Mouse (Mus musculus) forebrain, postnatal 0 days (tissue): ENCODE data around the gene Gas2l1. TPM values are rescaled to one million over a fixed set of nuclear protein-coding genes. Genes with fewer than 3 reads are reported as not detected.

Source experiments
- ATAC-seq: fragments of 200-750 bp; cut with Nextera tagmentation; 2 replicates; pipeline ENCODE4 v1.8.0; 2017; ENCODE audit warnings: mild to moderate bottlenecking, moderate library complexity
- DNase-seq: peaks from one replicate; pipeline ENCODE4 v3.0.0-alpha.2; 2015
- H3K27ac ChIP-seq: fragments of 300-500 bp; sonication (generic); 2 replicates; pipeline ENCODE4 v1.5.1; 2014; ENCODE audit warnings: low read depth, mild to moderate bottlenecking, antibody characterized with exemption, low read length, moderate library complexity, mixed read lengths
- H3K27me3 ChIP-seq: fragments of 300-500 bp; sonication (generic); 2 replicates; pipeline ENCODE4 v1.6.1; 2014; ENCODE audit warnings: mild to moderate bottlenecking, low read length, mixed read lengths; ENCODE audit not compliant: insufficient read depth
- H3K36me3 ChIP-seq: fragments of 300-500 bp; sonication (generic); 2 replicates; pipeline ENCODE4 v1.6.1; 2014; ENCODE audit warnings: mild to moderate bottlenecking, moderate library complexity; ENCODE audit not compliant: insufficient read depth
- H3K4me1 ChIP-seq: fragments of 300-500 bp; sonication (generic); 2 replicates; pipeline ENCODE4 v1.6.1; 2014; ENCODE audit warnings: antibody characterized with exemption; ENCODE audit not compliant: insufficient read depth
- H3K4me2 ChIP-seq: fragments of 300-500 bp; sonication (generic); 2 replicates; pipeline ENCODE4 v1.6.1; 2014; ENCODE audit warnings: low read depth, mild to moderate bottlenecking, moderate library complexity
- H3K4me3 ChIP-seq: fragments of 300-500 bp; sonication (generic); 2 replicates; pipeline ENCODE4 v1.5.1; 2014; ENCODE audit warnings: low read depth, low read length, mixed read lengths
- H3K9ac ChIP-seq: fragments of 300-500 bp; sonication (generic); 2 replicates; pipeline ENCODE4 v1.6.1; 2014; ENCODE audit warnings: mild to moderate bottlenecking
- H3K9me3 ChIP-seq: fragments of 300-500 bp; sonication (generic); 2 replicates; pipeline ENCODE4 v1.6.1; 2016; ENCODE audit warnings: low read length
- CTCF ChIP-seq: sonication (generic); IDR thresholded peaks from 2 replicates; pipeline ENCODE4 v1.5.1; 2016; ENCODE audit warnings: antibody characterized with exemption, control low read depth, low read depth
- WGBS: fragments of 180-500 bp; shearing (Covaris S2); extraction: QIAGEN DNeasy Blood & Tissue Kit; methylation state at CpG from one replicate; pipeline ENCODE4 v1.1.7; 2014; 5-methylcytosine and 5-hydroxymethylcytosine counted together
- polyA plus RNA-seq: library from polyadenylated mRNA; unstranded; fragments of >200 nt; fragmentation: Nextera tagmentation; extraction: Ambion mirVana; gene quantifications from 2 replicates; pipeline ENCODE4 v1.2.1, GENCODE M21; 2015
- total RNA-seq: library from RNA; depleted of rRNA; stranded (reverse); fragments of >200 nt; gene quantifications from 2 replicates; pipeline ENCODE4 v1.2.3, GENCODE M21; 2014

Gene Gas2l1
- total and polyA plus RNA-seq, 2 experiments from 2014 or later, result 23.3 to 25.9 TPM

- H3K36me3 ChIP-seq, result peaks cover 92% of the 10 kb centered on the region
- 79% methylated on average over 7 of the region's 7 CpGs for WGBS
- ATAC-seq, result no peak
Observed at GRCm38 (mm10) chr11:5028228-5028627, 36.9 kb downstream of the Gas2l1 start.

GRCm38 (mm10) chr11:5025108-5025507 lies 40.0 kb downstream of the Gas2l1 start:
- H3K9me3 ChIP-seq, result no peaks in the 10 kb centered on the region
- 94% methylated on average over 1 of the region's 1 CpGs for WGBS
- H3K9ac ChIP-seq, result no peak overlapping the region
- no peak for TF ChIP-seq CTCF
- no peak for ATAC-seq
- H3K27me3 ChIP-seq, result no peaks in the 10 kb centered on the region
- DNase-seq, result no peak
- H3K36me3 ChIP-seq, result peaks cover 77% of the 10 kb centered on the region
- no peak overlapping the region for H3K27ac ChIP-seq
- no peaks in the 10 kb centered on the region for H3K4me1 ChIP-seq
- H3K4me3 ChIP-seq, result no peak overlapping the region
- H3K4me2 ChIP-seq, result no peak overlapping the region

More at GRCm38 (mm10) chr11:5028228-5028627, 36.9 kb downstream of the Gas2l1 start:
- no peaks in the 10 kb centered on the region for H3K4me1 ChIP-seq
- H3K4me2 ChIP-seq, result no peak overlapping the region
- DNase-seq, result no peak
- no peak overlapping the region for H3K4me3 ChIP-seq
- H3K9me3 ChIP-seq, result no peaks in the 10 kb centered on the region
- TF ChIP-seq CTCF, result no peak
- H3K27ac ChIP-seq, result no peak overlapping the region
- H3K9ac ChIP-seq, result no peak overlapping the region
- H3K27me3 ChIP-seq, result no peaks in the 10 kb centered on the region

GRCm38 (mm10) chr11:5017506-5017905 lies 47.6 kb downstream of the Gas2l1 start:
- WGBS, result 65% methylated on average over 6 of the region's 6 CpGs
- H3K9ac ChIP-seq, result no peak overlapping the region
- H3K4me1 ChIP-seq, result no peaks in the 10 kb centered on the region
- no peak overlapping the region for H3K4me3 ChIP-seq
- no peaks in the 10 kb centered on the region for H3K27me3 ChIP-seq
- TF ChIP-seq CTCF, result peak; percentile 61
- peaks cover 75% of the 10 kb centered on the region for H3K36me3 ChIP-seq
- ATAC-seq (no peak), DNase-seq (peak; percentile 27)
- no peak overlapping the region for H3K4me2 ChIP-seq
- H3K27ac ChIP-seq, result no peak overlapping the region
- no peaks in the 10 kb centered on the region for H3K9me3 ChIP-seq

GRCm38 (mm10) chr11:5016286-5016685 lies 48.8 kb downstream of the Gas2l1 start:
- TF ChIP-seq CTCF, result no peak

GRCm38 (mm10) chr11:5015720-5016119 lies 49.4 kb downstream of the Gas2l1 start:
- Histone ChIP-seq H3K4me1 (no peaks in the 10 kb centered on the region), H3K4me3 (no peak overlapping the region), H3K27ac (no peak overlapping the region), H3K9ac (no peak overlapping the region), H3K9me3 (no peaks in the 10 kb centered on the region), H3K36me3 (peaks cover 75% of the 10 kb centered on the region), H3K27me3 (no peaks in the 10 kb centered on the region), H3K4me2 (no peak overlapping the region)
- DNase-seq, result peak; percentile 65
- 40% methylated on average over 2 of the region's 2 CpGs for whole genome bisulfite sequencing
- peak; percentile 72 for TF ChIP-seq CTCF
- ATAC-seq, result peak; percentile 88

More at GRCm38 (mm10) chr11:5016286-5016685, 48.8 kb downstream of the Gas2l1 start:
- Histone ChIP-seq H3K9me3 (no peaks in the 10 kb centered on the region), H3K4me1 (no peaks in the 10 kb centered on the region), H3K36me3 (peaks cover 76% of the 10 kb centered on the region), H3K9ac (no peak overlapping the region), H3K27ac (no peak overlapping the region), H3K4me2 (no peak overlapping the region), H3K27me3 (no peaks in the 10 kb centered on the region), H3K4me3 (no peak overlapping the region)
- WGBS, result 91% methylated on average over 5 of the region's 5 CpGs
- no peak for ATAC-seq
- DNase-seq, result no peak

GRCm38 (mm10) chr11:5012213-5012715 lies 52.9 kb downstream of the Gas2l1 start:
- H3K27ac ChIP-seq, result no peak overlapping the region

GRCm38 (mm10) chr11:5011480-5011879 lies 53.6 kb downstream of the Gas2l1 start:
- WGBS, result 86% methylated on average over 1 of the region's 1 CpGs
- ATAC-seq (no peak), DNase-seq (no peak)
- Histone ChIP-seq H3K4me2 (no peak overlapping the region), H3K36me3 (peaks cover 44% of the 10 kb centered on the region), H3K9me3 (no peaks in the 10 kb centered on the region), H3K27me3 (no peaks in the 10 kb centered on the region), H3K27ac (no peak overlapping the region), H3K9ac (no peak overlapping the region), H3K4me3 (no peak overlapping the region), H3K4me1 (no peaks in the 10 kb centered on the region)
- TF ChIP-seq CTCF, result no peak

More at GRCm38 (mm10) chr11:5012213-5012715, 52.9 kb downstream of the Gas2l1 start:
- ATAC-seq (no peak), DNase-seq (no peak)
- WGBS, result 83% methylated on average over 5 of the region's 5 CpGs
- Histone ChIP-seq H3K4me3 (no peak overlapping the region), H3K9ac (no peak overlapping the region), H3K27me3 (no peaks in the 10 kb centered on the region), H3K36me3 (peaks cover 50% of the 10 kb centered on the region), H3K4me2 (no peak overlapping the region), H3K9me3 (no peaks in the 10 kb centered on the region), H3K4me1 (no peaks in the 10 kb centered on the region)
- TF ChIP-seq CTCF, result no peak
